Mouse (Mus musculus) lung, adult 2 months (tissue): ENCODE data around the gene Ube2b.

Source experiments
- CTCF ChIP-seq: fragments of 200-500 bp; IDR thresholded peaks from 2 replicates; pipeline ENCODE4 v1.5.1; 2011; ENCODE audit warnings: mild to moderate bottlenecking, low read length, control low read depth; ENCODE audit not compliant: insufficient read depth
- POLR2A ChIP-seq: fragments of 200-500 bp; IDR thresholded peaks from 2 replicates; pipeline ENCODE4 v1.6.1; 2011; ENCODE audit warnings: low read depth, mild to moderate bottlenecking, control low read depth, low read length, borderline replicate concordance; ENCODE audit errors: extremely low read depth

GRCm38 (mm10) chr11:51939590-51939955 lies 61.0 kb downstream of the Ube2b start:
- TF ChIP-seq CTCF, result no peak
- no peak for TF ChIP-seq POLR2A
